Mouse (Mus musculus): ENCODE measurements around the gene Il27.

DNA sequence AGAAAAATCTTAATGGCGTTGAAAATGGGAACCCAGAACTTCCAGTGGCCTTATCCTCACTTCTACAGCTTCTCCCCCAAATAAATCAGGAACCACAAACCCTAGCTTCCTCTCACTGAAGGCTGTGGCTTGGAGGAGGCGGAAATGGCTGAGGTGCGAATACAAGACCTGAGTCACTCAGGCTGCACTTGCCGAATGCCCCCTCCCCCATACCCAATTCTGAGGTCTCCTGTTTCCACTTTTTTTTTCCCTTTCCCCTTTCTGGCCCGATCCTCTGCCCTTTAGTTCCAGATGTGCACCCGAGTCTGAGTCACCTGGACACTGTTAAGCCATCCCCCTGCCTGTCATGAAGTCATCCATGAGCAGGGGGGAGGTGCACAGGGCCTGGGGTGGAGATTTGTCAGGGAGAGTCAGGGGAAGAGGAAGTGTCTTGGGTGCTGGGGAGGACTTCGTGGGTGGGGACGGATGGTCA, 10.2 kb downstream of the Il27 start, which contains the start of gene Apobr:
- TF ChIP-seq POLR2A (IDR thresholded peaks at IDR 0.05; ENCODE audit: low read depth, low read length) (no peak), CTCF (IDR thresholded peaks at IDR 0.05; ENCODE audit: borderline replicate concordance, insufficient read depth, low read length) (no peak)

Measured in embryonic fibroblast, embryonic 13.5 days (primary cell).